Mouse (Mus musculus): ENCODE results near the gene Nhsl1. TPM values are rescaled to one million over a fixed set of nuclear protein-coding genes. Genes with fewer than 3 reads are reported as not detected.
A peak's percentile ranks its signal among the peaks of the same experiment; 100 is the strongest.
"Not testable (repeated sequence)": the region's sequence is repeated elsewhere in the genome, so short reads cannot be mapped to it uniquely, and the experiment has no call there.

Nhsl1 gene
- polyA plus RNA-seq, 1 experiment from 2014 or later, result 1.9 TPM

DNA sequence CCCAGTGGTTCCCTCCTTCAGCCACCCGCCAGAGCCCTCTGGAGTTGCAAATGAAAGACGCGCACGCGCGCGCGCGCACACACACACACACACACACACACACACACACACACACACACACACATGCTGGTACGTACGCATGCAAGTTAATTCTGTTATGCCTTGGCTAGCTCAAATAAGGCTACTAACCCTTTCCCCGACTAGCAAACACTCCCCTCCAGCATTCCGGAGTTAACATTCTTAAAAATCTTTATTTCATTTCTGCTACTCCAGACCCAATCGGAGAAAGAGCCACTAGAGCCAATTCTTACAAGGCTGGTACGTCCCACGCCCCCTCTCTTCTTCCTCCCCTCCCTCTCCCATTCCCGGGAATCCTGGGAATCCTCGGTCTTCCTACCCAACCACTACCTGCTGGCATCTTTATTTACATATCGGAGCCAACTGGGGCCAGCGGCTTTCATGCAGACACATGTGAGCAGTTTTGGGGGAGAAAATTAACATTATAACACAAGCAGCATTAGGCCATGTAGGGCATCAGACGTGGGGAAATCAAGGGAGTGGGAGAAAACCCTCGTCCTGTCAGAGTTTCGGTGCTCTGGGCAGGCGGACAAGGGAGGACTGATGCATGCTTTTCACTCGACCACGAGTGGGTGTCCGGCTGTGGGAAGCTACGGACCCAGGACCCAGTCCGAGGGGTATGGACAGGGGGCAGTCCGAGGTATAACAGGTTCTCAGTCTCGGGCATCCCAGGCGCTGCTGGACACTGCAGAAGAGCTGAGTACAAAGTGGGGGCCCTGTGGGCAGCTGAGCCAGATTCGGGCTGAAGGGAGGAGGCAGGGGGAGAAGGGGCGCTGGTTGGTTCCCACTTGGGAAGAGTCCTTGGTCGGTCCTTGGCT is 230.8 kb downstream of the Nhsl1 start:
- peak overlapping the region; percentile 67 for H3K4me2 ChIP-seq (replicated peaks; ENCODE audit: low read depth, low read length)
- no peaks in the 10 kb centered on the region for H3K36me3 ChIP-seq (ENCODE audit: insufficient read depth, low read length)
- WGBS, result 3% methylated on average over 29 of the region's 35 CpGs
- ATAC-seq (0 out of 2 replicates have a peak, but pooled peaks have one; percentile 12), DNase-seq (ENCODE audit: low spot score) (peak; percentile 46)
- no peak overlapping the region for H3K9ac ChIP-seq (replicated peaks; ENCODE audit: low read depth)
- H3K27me3 ChIP-seq (replicated peaks; ENCODE audit: insufficient read depth, low read length), result no peaks in the 10 kb centered on the region
- H3K4me3 ChIP-seq (ENCODE audit: low read depth, low read length), result peak overlapping the region; percentile 28
- TF ChIP-seq CTCF (IDR thresholded peaks at IDR 0.05), result no peak
- TF ChIP-seq EP300 (IDR thresholded peaks at IDR 0.05), result no peak
- H3K4me1 ChIP-seq (ENCODE audit: insufficient read depth, low read depth, low read length), result no peaks in the 10 kb centered on the region
- no peaks in the 10 kb centered on the region for H3K9me3 ChIP-seq (ENCODE audit: low read length)
- no peak overlapping the region for H3K27ac ChIP-seq (ENCODE audit: low read length)

DNA sequence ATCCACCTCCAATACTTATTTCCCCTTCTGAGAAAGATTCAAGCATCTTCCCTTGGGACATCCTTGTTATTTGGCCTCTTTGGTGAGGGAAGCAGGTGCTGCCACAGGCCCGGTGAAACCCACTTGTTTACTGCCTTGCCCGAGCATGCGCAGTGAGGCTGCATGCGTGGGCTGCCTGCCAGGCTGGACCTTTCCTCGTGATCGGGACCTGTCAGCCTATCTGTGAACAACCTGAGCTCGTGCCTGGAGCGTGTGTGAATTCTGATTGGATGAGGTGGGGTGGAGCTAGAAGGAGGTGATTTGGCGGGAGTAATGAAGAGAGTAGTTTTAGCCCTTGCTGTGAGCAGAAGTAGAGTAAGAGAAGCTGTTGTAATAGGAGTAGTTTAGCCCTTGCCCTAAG is 240.3 kb downstream of the Nhsl1 start:
- ATAC-seq; H3K4me1 ChIP-seq (ENCODE audit: insufficient read depth, low read depth, low read length); H3K9ac ChIP-seq (replicated peaks; ENCODE audit: low read depth); H3K27ac ChIP-seq (ENCODE audit: low read length); H3K9me3 ChIP-seq (ENCODE audit: low read length); DNase-seq (ENCODE audit: low spot score); H3K4me2 ChIP-seq (replicated peaks; ENCODE audit: low read depth, low read length); H3K4me3 ChIP-seq (ENCODE audit: low read depth, low read length); H3K36me3 ChIP-seq (ENCODE audit: insufficient read depth, low read length); H3K27me3 ChIP-seq (replicated peaks; ENCODE audit: insufficient read depth, low read length): not testable (repeated sequence)
- WGBS, result 79% methylated on average over 9 of the region's 9 CpGs

DNA sequence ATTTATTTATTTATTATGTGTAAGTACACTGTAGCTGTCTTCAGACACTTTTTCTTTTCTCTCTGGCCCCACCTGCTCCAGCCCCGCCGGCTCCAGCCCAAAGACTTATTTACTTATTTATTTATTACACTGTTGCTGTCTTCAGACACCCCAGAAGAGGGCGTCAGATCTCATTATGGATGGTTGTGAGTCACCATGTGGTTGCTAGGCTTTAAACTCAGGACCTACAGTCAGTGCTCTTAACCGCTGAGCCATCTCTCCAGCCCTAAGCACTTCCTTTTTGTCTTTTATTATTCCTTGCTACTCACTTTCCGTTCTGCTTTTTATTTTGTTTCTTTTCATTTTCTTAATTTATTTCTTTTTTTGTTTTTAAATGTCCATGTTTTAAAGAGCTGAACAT is 242.7 kb downstream of the Nhsl1 start:
- Histone ChIP-seq H3K9ac (replicated peaks; ENCODE audit: low read depth) (no peak overlapping the region), H3K36me3 (ENCODE audit: insufficient read depth, low read length) (no peaks in the 10 kb centered on the region), H3K4me2 (replicated peaks; ENCODE audit: low read depth, low read length) (no peak overlapping the region), H3K27ac (ENCODE audit: low read length) (no peak overlapping the region), H3K9me3 (ENCODE audit: low read length) (no peaks in the 10 kb centered on the region), H3K27me3 (replicated peaks; ENCODE audit: insufficient read depth, low read length) (no peaks in the 10 kb centered on the region), H3K4me3 (ENCODE audit: low read depth, low read length) (no peak overlapping the region), H3K4me1 (ENCODE audit: insufficient read depth, low read depth, low read length) (no peaks in the 10 kb centered on the region)
- TF ChIP-seq EP300 (IDR thresholded peaks at IDR 0.05), result no peak
- WGBS, result 44% methylated on average over 5 of the region's 5 CpGs
- DNase-seq (ENCODE audit: low spot score), result no peak
- ATAC-seq, result no peak

DNA sequence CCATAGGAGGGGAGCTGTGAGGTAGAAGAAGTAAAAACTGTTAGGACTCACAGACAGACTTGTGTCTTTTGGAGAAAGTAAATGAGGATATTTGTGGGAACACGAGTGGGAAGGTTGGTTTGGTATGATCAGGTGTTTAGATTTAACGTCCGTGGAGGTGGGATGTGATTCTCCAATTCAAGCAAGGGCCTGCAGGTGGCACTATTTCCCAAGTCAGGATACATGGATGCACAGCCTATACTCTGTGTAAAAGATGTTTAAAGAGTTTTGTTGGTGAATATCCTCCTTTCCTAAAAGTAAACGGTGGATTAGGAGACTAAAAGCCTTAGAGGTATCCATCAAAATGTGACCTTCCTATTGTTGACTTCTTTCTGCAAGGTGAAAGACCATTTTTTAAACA is 244.2 kb downstream of the Nhsl1 start:
- H3K36me3 ChIP-seq (ENCODE audit: insufficient read depth, low read length), result no peaks in the 10 kb centered on the region
- DNase-seq (ENCODE audit: low spot score), result peak; percentile 30
- 2% methylated on average over 4 of the region's 4 CpGs for WGBS
- ATAC-seq, result no peak
- H3K9me3 ChIP-seq (ENCODE audit: low read length), result no peaks in the 10 kb centered on the region
- H3K4me1 ChIP-seq (ENCODE audit: insufficient read depth, low read depth, low read length), result no peaks in the 10 kb centered on the region
- no peaks in the 10 kb centered on the region for H3K27me3 ChIP-seq (replicated peaks; ENCODE audit: insufficient read depth, low read length)
- TF ChIP-seq CTCF (IDR thresholded peaks at IDR 0.05), result peak; percentile 76
- TF ChIP-seq EP300 (IDR thresholded peaks at IDR 0.05), result no peak
- no peak overlapping the region for H3K27ac ChIP-seq (ENCODE audit: low read length)
- H3K4me2 ChIP-seq (replicated peaks; ENCODE audit: low read depth, low read length), result no peak overlapping the region
- H3K4me3 ChIP-seq (ENCODE audit: low read depth, low read length), result no peak overlapping the region
- H3K9ac ChIP-seq (replicated peaks; ENCODE audit: low read depth), result no peak overlapping the region

DNA sequence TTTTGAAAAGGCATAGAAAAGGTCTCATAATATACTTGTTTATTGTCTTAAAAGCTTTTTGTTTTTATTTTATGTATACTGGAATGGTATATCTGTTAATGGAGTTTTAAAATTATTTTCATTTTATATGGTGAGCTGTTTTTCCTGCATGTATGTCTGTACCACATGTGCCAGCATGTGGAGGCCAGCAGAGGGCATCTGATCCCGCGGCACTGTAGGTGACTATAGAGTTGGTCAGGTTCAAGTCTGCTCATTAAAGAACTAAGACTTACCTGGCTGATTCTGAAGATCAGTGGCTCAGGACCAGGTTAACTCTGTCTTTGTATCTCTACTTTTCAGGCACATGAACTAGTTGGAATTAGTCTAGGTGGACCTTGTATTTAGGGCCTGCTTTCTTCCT is 253.8 kb downstream of the Nhsl1 start:
- no peaks in the 10 kb centered on the region for H3K36me3 ChIP-seq (ENCODE audit: insufficient read depth, low read length)
- H3K4me3 ChIP-seq (ENCODE audit: low read depth, low read length), result no peak overlapping the region
- 48% methylated on average over 2 of the region's 2 CpGs for WGBS
- no peak overlapping the region for H3K9ac ChIP-seq (replicated peaks; ENCODE audit: low read depth)
- H3K27ac ChIP-seq (ENCODE audit: low read length), result no peak overlapping the region
- TF ChIP-seq CTCF (IDR thresholded peaks at IDR 0.05), result peak; percentile 57
- TF ChIP-seq EP300 (IDR thresholded peaks at IDR 0.05), result no peak
- no peaks in the 10 kb centered on the region for H3K9me3 ChIP-seq (ENCODE audit: low read length)
- no peak for DNase-seq (ENCODE audit: low spot score)
- no peak for ATAC-seq
- no peak overlapping the region for H3K4me2 ChIP-seq (replicated peaks; ENCODE audit: low read depth, low read length)
- H3K27me3 ChIP-seq (replicated peaks; ENCODE audit: insufficient read depth, low read length), result no peaks in the 10 kb centered on the region
- no peaks in the 10 kb centered on the region for H3K4me1 ChIP-seq (ENCODE audit: insufficient read depth, low read depth, low read length)

Other genes starting within 250 kb of the Nhsl1 start
- gene Ect2l, start 108.1 kb upstream of the Nhsl1 start, polyA plus RNA-seq (2015; fragmentation: Nextera tagmentation; extraction: Ambion mirVana), result 3.2 and 3.8 TPM in 2 replicates
- gene Ccdc28a, start 84.0 kb upstream of the Nhsl1 start, polyA plus RNA-seq (2015; fragmentation: Nextera tagmentation; extraction: Ambion mirVana), result 10.6 and 12.9 TPM in 2 replicates
- 2.7 and 3.4 TPM in 2 replicates for gene Hebp2, start 227.1 kb downstream of the Nhsl1 start, polyA plus RNA-seq (2015; fragmentation: Nextera tagmentation; extraction: Ambion mirVana)